Mouse (Mus musculus) lung, postnatal 0 days (tissue): ENCODE data around the gene Clic6. TPM values are rescaled to one million over a fixed set of nuclear protein-coding genes. Genes with fewer than 3 reads are reported as not detected.

Source experiments
- ATAC-seq: fragments of 200-750 bp; cut with Nextera tagmentation; 2 replicates; pipeline ENCODE4 v1.8.0; 2017; ENCODE audit warnings: moderate library complexity
- DNase-seq: peaks from one replicate; pipeline ENCODE4 v3.0.0-alpha.2; 2016; ENCODE audit warnings: low spot score
- H3K27ac ChIP-seq: fragments of 300-500 bp; sonication (generic); 2 replicates; pipeline ENCODE4 v1.5.1; 2014; ENCODE audit warnings: antibody characterized with exemption, mild to moderate bottlenecking, low read length, mixed read lengths
- H3K27me3 ChIP-seq: fragments of 300-500 bp; sonication (generic); replicated peaks from 2 replicates; pipeline ENCODE4 v1.6.1; 2014; ENCODE audit warnings: low read length, mixed read lengths; ENCODE audit not compliant: insufficient read depth
- H3K36me3 ChIP-seq: fragments of 300-500 bp; sonication (generic); 2 replicates; pipeline ENCODE4 v1.6.1; 2014; ENCODE audit warnings: low read length, mixed read lengths; ENCODE audit not compliant: insufficient read depth
- H3K4me1 ChIP-seq: fragments of 300-500 bp; sonication (generic); 2 replicates; pipeline ENCODE4 v1.6.1; 2014; ENCODE audit warnings: antibody characterized with exemption, low read depth, low read length, mixed read lengths; ENCODE audit not compliant: insufficient read depth
- H3K4me2 ChIP-seq: fragments of 300-500 bp; sonication (generic); replicated peaks from 2 replicates; pipeline ENCODE4 v1.6.1; 2014; ENCODE audit warnings: low read depth, mild to moderate bottlenecking, low read length, moderate library complexity, mixed read lengths
- H3K4me3 ChIP-seq: fragments of 300-500 bp; sonication (generic); 2 replicates; pipeline ENCODE4 v1.5.1; 2014; ENCODE audit warnings: low read depth, low read length
- H3K9ac ChIP-seq: fragments of 300-500 bp; sonication (generic); replicated peaks from 2 replicates; pipeline ENCODE4 v1.6.1; 2014; ENCODE audit warnings: low read depth, mild to moderate bottlenecking
- H3K9me3 ChIP-seq: fragments of 300-500 bp; sonication (generic); 2 replicates; pipeline ENCODE4 v1.6.1; 2016; ENCODE audit warnings: low read length, mixed read lengths
- CTCF ChIP-seq: IDR thresholded peaks from 2 replicates; pipeline ENCODE4 v1.5.1; 2016; ENCODE audit warnings: antibody characterized with exemption, mild to moderate bottlenecking
- EP300 ChIP-seq: IDR thresholded peaks from 2 replicates; pipeline ENCODE4 v1.6.1; 2016; ENCODE audit warnings: antibody characterized with exemption, mild to moderate bottlenecking, control low read depth
- WGBS: fragments of 180-500 bp; shearing (Covaris S2); extraction: QIAGEN DNeasy Blood & Tissue Kit; methylation state at CpG from one replicate; pipeline ENCODE4 v1.1.7; 2014; 5-methylcytosine and 5-hydroxymethylcytosine counted together
- polyA plus RNA-seq: library from polyadenylated mRNA; unstranded; fragments of >200 nt; fragmentation: Nextera tagmentation; extraction: Ambion mirVana; gene quantifications from 2 replicates; pipeline ENCODE4 v1.2.1, GENCODE M21; 2015

The Clic6 gene
- polyA plus RNA-seq, 1 experiment from 2014 or later: 14.5 TPM

DNA sequence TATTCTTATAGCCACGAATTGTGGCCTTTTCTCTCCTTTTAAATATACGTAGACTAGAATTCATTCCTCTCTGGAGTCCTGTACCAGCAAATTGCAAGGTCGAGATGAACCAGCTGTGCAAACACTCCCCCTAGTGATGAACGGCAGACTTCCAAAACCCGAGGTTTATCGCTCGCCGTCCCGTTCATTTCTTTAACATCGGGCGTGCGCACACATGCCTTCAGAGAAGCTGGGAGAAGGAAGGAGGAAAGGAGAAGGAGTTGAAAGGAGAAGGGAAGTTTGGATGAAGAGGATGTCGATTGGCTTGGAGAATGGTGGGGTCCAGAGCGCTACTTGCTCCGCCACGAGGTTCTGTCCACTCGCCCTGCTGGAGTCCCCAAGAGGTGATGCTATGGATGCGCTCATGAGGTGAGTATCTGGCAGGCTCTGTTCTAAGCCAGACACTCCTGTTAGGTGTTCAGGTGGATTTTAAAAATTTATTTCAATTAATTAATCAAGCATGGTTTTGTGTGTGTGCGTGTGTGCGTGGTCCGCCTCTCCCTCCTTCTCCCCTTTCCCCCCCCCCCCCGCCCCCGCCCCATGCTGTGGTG lies 6.9 kb upstream of the Clic6 start:
- Histone ChIP-seq H3K9ac (no peak overlapping the region), H3K27ac (no peak overlapping the region), H3K4me2 (no peak overlapping the region), H3K36me3 (no peaks in the 10 kb centered on the region), H3K4me1 (no peaks in the 10 kb centered on the region), H3K9me3 (no peaks in the 10 kb centered on the region), H3K4me3 (no peak overlapping the region), H3K27me3 (0 out of 2 replicates have a peak, but pooled peaks cover 4% of the 10 kb centered on the region)
- 10% methylated on average over 21 of the region's 23 CpGs for WGBS
- DNase-seq (peak; percentile 64), ATAC-seq (no peak)
- peak; percentile 85 for TF ChIP-seq CTCF
- no peak for TF ChIP-seq EP300

- no peak overlapping the region for H3K27ac ChIP-seq
- H3K36me3 ChIP-seq: no peaks in the 10 kb centered on the region
- ATAC-seq (no peak), DNase-seq (no peak)
- WGBS: 69% methylated on average over 6 of the region's 6 CpGs
- no peaks in the 10 kb centered on the region for H3K4me1 ChIP-seq
- no peaks in the 10 kb centered on the region for H3K9me3 ChIP-seq
- TF ChIP-seq CTCF (no peak), EP300 (no peak)
- H3K27me3 ChIP-seq: no peaks in the 10 kb centered on the region
- H3K4me3 ChIP-seq: no peak overlapping the region
- no peak overlapping the region for H3K4me2 ChIP-seq
- no peak overlapping the region for H3K9ac ChIP-seq
Measured at GRCm38 (mm10) chr16:92487086-92487485, 1.6 kb downstream of the Clic6 start.

DNA sequence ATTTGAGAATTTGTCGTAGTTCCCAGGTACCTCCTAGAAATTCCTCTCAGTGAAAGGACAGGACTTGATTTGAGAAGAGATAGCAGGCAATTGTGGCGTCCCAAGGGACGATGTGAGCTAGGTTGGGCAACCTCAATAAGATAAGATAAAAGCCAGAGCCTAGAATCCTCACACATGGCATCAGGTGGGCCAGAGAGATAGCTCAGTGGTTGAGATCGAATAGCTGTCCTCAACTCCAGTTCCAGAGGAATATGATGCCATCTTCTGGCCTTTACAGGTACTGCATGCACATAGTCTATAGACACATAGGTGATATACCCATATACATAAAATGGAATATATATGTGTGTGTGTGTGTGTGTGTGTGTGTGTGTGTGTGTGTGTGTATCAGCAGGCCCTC lies 2.0 kb downstream of the Clic6 start:
- TF ChIP-seq EP300 (no peak), CTCF (peak; percentile 80)
- H3K9ac ChIP-seq: no peak overlapping the region
- WGBS: 53% methylated on average over 4 of the region's 4 CpGs
- H3K4me3 ChIP-seq: no peak overlapping the region
- no peaks in the 10 kb centered on the region for H3K9me3 ChIP-seq
- H3K27me3 ChIP-seq: no peaks in the 10 kb centered on the region
- H3K27ac ChIP-seq: no peak overlapping the region
- ATAC-seq (0 out of 2 replicates have a peak, but pooled peaks have one; percentile 17), DNase-seq (no peak)
- no peaks in the 10 kb centered on the region for H3K36me3 ChIP-seq
- H3K4me2 ChIP-seq: no peak overlapping the region
- H3K4me1 ChIP-seq: no peaks in the 10 kb centered on the region

DNA sequence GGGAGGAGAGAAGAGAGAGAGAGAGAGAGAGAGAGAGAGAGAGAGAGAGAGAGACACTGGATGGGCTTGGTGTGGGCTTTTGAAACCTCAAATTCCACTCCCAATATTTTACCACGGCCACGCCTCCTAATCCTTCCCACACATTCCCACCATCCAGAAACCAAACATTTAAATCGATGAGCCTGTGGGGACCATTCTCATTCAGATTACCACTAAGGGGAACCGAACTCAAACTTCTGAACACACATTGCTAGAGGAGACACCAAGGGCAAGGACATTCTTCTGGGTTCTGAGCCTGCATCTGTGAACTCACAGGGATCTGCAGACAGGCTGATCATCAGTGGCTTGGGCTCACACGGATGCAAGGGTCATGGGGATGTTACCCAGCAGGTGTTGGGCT lies 2.9 kb downstream of the Clic6 start:
- H3K27ac ChIP-seq: no peak overlapping the region
- WGBS: 86% methylated on average over 5 of the region's 5 CpGs
- H3K27me3 ChIP-seq: no peaks in the 10 kb centered on the region
- no peak for ATAC-seq
- no peak overlapping the region for H3K4me2 ChIP-seq
- H3K9me3 ChIP-seq: no peaks in the 10 kb centered on the region
- H3K36me3 ChIP-seq: no peaks in the 10 kb centered on the region
- H3K4me1 ChIP-seq: no peaks in the 10 kb centered on the region
- no peak for DNase-seq
- H3K4me3 ChIP-seq: no peak overlapping the region
- H3K9ac ChIP-seq: no peak overlapping the region
- TF ChIP-seq CTCF (no peak), EP300 (no peak)

- Histone ChIP-seq H3K4me1 (no peaks in the 10 kb centered on the region), H3K27ac (no peak overlapping the region), H3K4me2 (no peak overlapping the region), H3K9me3 (no peaks in the 10 kb centered on the region), H3K36me3 (no peaks in the 10 kb centered on the region), H3K9ac (no peak overlapping the region), H3K4me3 (no peak overlapping the region), H3K27me3 (no peaks in the 10 kb centered on the region)
- TF ChIP-seq CTCF (no peak), EP300 (no peak)
- no peak for ATAC-seq
- DNase-seq: no peak
- WGBS: 50% methylated on average over 9 of the region's 9 CpGs
Measured at GRCm38 (mm10) chr16:92489356-92489755, 3.8 kb downstream of the Clic6 start.

DNA sequence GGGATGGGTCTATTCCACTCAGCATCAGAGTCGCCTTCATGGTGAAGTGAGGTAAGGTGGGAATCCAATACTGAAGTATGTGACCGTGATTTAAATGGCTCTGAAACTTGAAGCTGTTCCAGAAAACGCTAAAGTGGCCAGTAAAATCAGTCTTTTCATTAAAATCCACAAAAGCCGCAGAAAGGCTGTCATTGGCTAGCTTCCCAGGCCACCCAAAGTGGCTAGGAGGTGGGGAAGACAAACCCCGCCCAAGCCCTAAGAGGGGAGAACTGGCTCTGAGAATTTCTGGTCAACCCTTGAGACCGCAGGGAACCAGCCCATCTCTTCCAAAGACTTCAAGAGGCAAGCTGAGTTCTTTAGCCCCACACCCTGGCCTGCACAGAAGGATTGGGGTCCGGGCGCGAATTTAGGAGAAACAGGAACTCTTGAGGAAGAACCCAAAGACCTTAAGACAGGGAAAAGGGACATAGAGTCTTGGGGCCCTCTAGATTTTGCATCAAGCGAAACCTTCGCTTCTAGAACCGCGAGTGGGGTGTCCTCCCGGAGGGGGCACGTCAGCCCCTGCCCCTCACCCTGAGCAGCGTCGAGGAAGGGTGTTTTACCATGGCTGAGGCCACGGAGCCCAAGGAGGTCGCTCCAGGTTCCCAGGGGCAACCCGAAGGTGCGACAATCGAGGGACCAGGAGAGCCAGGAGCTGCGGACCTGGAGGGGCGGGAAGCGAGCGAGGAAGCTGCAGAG lies 12.5 kb downstream of the Clic6 start:
- Histone ChIP-seq H3K4me1 (0 out of 2 replicates have a peak, but pooled peaks cover 3% of the 10 kb centered on the region), H3K9me3 (no peaks in the 10 kb centered on the region), H3K36me3 (no peaks in the 10 kb centered on the region), H3K9ac (no peak overlapping the region), H3K27me3 (no peaks in the 10 kb centered on the region), H3K27ac (peak overlapping the region; percentile 16; the same call in 1 of the 2 replicates), H3K4me3 (peak overlapping the region; percentile 46), H3K4me2 (peak overlapping the region; percentile 68)
- WGBS: 7% methylated on average over 26 of the region's 26 CpGs
- ATAC-seq: peak; percentile 50
- TF ChIP-seq EP300 (no peak), CTCF (no peak)
- peak; percentile 56 for DNase-seq
